Mouse (Mus musculus): ENCODE measurements around the gene Muc2. TPM values are rescaled to one million over a fixed set of nuclear protein-coding genes. Genes with fewer than 3 reads are reported as not detected.

Muc2 gene
- total RNA-seq, 1 experiment = 0.94 TPM

DNA sequence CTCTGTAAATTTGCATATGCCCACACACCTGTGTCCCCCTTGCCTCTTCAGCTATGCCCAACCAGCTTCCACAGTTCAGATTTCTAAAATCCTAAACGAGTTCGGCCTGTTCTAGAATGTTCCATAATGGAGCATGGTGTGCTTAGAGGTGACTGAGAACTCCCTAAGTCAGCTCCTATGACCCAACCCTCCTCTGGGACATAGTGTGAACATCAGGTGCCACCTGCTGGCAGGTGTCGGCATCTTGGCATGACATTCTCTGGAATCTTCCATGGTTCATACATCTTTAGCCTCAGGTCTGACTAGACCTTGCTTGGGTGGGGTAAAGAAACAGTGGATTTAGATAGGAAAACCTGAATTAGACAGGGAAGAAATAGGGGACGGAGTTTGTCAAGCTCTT is 19.1 kb upstream of the Muc2 start:
- Histone ChIP-seq H3K4me3 (ENCODE audit: insufficient read depth in 1 of 2, low read depth in 1 of 2, low read length in 2 of 2, poor library complexity in 1 of 2, severe bottlenecking in 1 of 2) (no peak overlapping the region), H3K36me3 (ENCODE audit: control insufficient read depth, insufficient read depth, low read length, poor library complexity, severe bottlenecking) (no peaks in the 10 kb centered on the region), H3K4me1 (ENCODE audit: control insufficient read depth in 2 of 2, insufficient read depth in 2 of 2, low read length in 2 of 2, poor library complexity in 1 of 2) (no peaks in the 10 kb centered on the region; a peak in 2 of 4 replicates), H3K27ac (ENCODE audit: insufficient read depth, low read depth, low read length, poor library complexity, severe bottlenecking) (no peak overlapping the region), H3K9ac (ENCODE audit: insufficient read depth, low read depth, low read length, poor library complexity, severe bottlenecking) (no peak overlapping the region), H3K9me3 (ENCODE audit: control insufficient read depth, insufficient read depth, low read depth, low read length) (no peaks in the 10 kb centered on the region)
- no peak for TF ChIP-seq HCFC1 (IDR thresholded peaks at IDR 0.05; ENCODE audit: borderline replicate concordance, insufficient read depth, low read length)
- no peak for TF ChIP-seq ZNF384 (IDR thresholded peaks at IDR 0.05; ENCODE audit: low read depth, low read length)
- TF ChIP-seq ZC3H11A (IDR thresholded peaks at IDR 0.05; ENCODE audit: borderline replicate concordance, low read depth, low read length) = peak; percentile 17; the same call in 1 of the 2 replicates
- no peak for TF ChIP-seq CHD2 (IDR thresholded peaks at IDR 0.05; ENCODE audit: low read depth, low read length)
- no peak for TF ChIP-seq MAFK (IDR thresholded peaks at IDR 0.05; ENCODE audit: insufficient read depth, low read depth, low read length)
- no peak for DNase-seq (ENCODE audit: low read depth, low spot score)
- in situ Hi-C loops (cut with MboI; ENCODE audit: low sequenced_read_pairs in 2 of 2, unreplicated experiment in 2 of 2) = no loop called here

GRCm38 (mm10) chr7:141671626-141672291 is 18.4 kb upstream of the Muc2 start:
- no peak overlapping the region for H3K4me3 ChIP-seq (ENCODE audit: insufficient read depth in 1 of 2, low read depth in 1 of 2, low read length in 2 of 2, poor library complexity in 1 of 2, severe bottlenecking in 1 of 2)
- no peak overlapping the region for H3K9ac ChIP-seq (ENCODE audit: insufficient read depth, low read depth, low read length, poor library complexity, severe bottlenecking)
- no peaks in the 10 kb centered on the region; a peak in 1 of 4 replicates for H3K4me1 ChIP-seq (ENCODE audit: control insufficient read depth in 2 of 2, insufficient read depth in 2 of 2, low read length in 2 of 2, poor library complexity in 1 of 2)
- no peak for TF ChIP-seq MAFK (IDR thresholded peaks at IDR 0.05; ENCODE audit: insufficient read depth, low read depth, low read length)
- no peaks in the 10 kb centered on the region for H3K36me3 ChIP-seq (ENCODE audit: control insufficient read depth, insufficient read depth, low read length, poor library complexity, severe bottlenecking)
- no peak overlapping the region for H3K27ac ChIP-seq (ENCODE audit: insufficient read depth, low read depth, low read length, poor library complexity, severe bottlenecking)
- in situ Hi-C loops (cut with MboI; ENCODE audit: low sequenced_read_pairs in 2 of 2, unreplicated experiment in 2 of 2) = no loop called here
- DNase-seq (ENCODE audit: low read depth, low spot score) = no peak
- no peaks in the 10 kb centered on the region for H3K9me3 ChIP-seq (ENCODE audit: control insufficient read depth, insufficient read depth, low read depth, low read length)

DNA sequence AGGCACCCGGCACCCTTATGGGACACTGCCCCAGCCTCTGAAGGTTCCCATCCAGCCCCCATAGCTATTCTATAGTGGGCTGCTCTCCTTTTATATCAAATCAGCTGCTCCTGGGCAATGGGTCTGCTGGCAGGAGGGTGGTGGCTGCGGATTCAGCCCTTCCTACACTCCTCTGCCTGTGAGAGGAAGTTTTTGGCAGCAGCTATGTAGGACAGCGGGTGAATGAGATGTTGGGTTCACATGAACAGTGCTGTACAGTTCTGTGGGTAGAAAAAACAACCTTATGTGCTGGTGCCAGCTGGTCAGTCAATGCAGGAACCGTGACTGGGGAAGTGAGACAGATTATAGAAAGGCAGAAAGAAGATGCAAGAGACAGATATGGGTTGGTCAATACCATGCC is 11.2 kb upstream of the Muc2 start:
- H3K36me3 ChIP-seq (ENCODE audit: control insufficient read depth, insufficient read depth, low read length, poor library complexity, severe bottlenecking) = no peaks in the 10 kb centered on the region
- no peak overlapping the region for H3K9ac ChIP-seq (ENCODE audit: insufficient read depth, low read depth, low read length, poor library complexity, severe bottlenecking)
- TF ChIP-seq HCFC1 (IDR thresholded peaks at IDR 0.05; ENCODE audit: borderline replicate concordance, insufficient read depth, low read length) (no peak), MAFK (IDR thresholded peaks at IDR 0.05; ENCODE audit: insufficient read depth, low read depth, low read length) (no peak), ZNF384 (IDR thresholded peaks at IDR 0.05; ENCODE audit: low read depth, low read length) (no peak), CHD2 (IDR thresholded peaks at IDR 0.05; ENCODE audit: low read depth, low read length) (no peak)
- no peaks in the 10 kb centered on the region; a peak in 1 of 4 replicates for H3K4me1 ChIP-seq (ENCODE audit: control insufficient read depth in 2 of 2, insufficient read depth in 2 of 2, low read length in 2 of 2, poor library complexity in 1 of 2)
- DNase-seq (ENCODE audit: low read depth, low spot score) = no peak
- no peak overlapping the region for H3K27ac ChIP-seq (ENCODE audit: insufficient read depth, low read depth, low read length, poor library complexity, severe bottlenecking)
- H3K9me3 ChIP-seq (ENCODE audit: control insufficient read depth, insufficient read depth, low read depth, low read length) = no peaks in the 10 kb centered on the region
- in situ Hi-C loops (cut with MboI; ENCODE audit: low sequenced_read_pairs in 2 of 2, unreplicated experiment in 2 of 2) = no loop called here
- no peak overlapping the region for H3K4me3 ChIP-seq (ENCODE audit: insufficient read depth in 1 of 2, low read depth in 1 of 2, low read length in 2 of 2, poor library complexity in 1 of 2, severe bottlenecking in 1 of 2)

DNA sequence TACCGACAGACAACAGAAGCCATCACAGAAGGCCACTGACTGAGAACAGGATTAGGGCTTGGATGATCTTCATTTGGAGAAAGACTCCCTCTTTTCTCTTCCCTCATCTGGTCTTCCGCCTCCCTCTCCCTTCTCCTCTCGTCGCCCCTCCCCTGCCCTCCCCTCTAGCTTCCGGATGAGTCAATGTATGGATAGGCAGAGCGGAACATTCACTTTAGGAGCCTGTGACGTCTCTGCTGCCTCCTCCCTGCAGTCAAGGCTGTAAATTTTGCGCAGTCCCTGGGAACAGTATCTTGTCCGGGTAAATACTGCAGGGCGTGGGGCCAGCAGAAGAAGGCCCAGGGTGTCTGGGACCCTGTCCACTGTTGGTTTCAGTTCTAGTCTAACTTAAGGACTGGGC is 2.8 kb upstream of the Muc2 start:
- in situ Hi-C loops (cut with MboI; ENCODE audit: low sequenced_read_pairs in 2 of 2, unreplicated experiment in 2 of 2) = no loop called here
- H3K27ac ChIP-seq (ENCODE audit: insufficient read depth, low read depth, low read length, poor library complexity, severe bottlenecking) = no peak overlapping the region
- H3K9me3 ChIP-seq (ENCODE audit: control insufficient read depth, insufficient read depth, low read depth, low read length) = no peaks in the 10 kb centered on the region
- no peak for DNase-seq (ENCODE audit: low read depth, low spot score)
- no peaks in the 10 kb centered on the region for H3K36me3 ChIP-seq (ENCODE audit: control insufficient read depth, insufficient read depth, low read length, poor library complexity, severe bottlenecking)
- TF ChIP-seq ZC3H11A (IDR thresholded peaks at IDR 0.05; ENCODE audit: borderline replicate concordance, low read depth, low read length) = no peak
- no peak for TF ChIP-seq HCFC1 (IDR thresholded peaks at IDR 0.05; ENCODE audit: borderline replicate concordance, insufficient read depth, low read length)
- TF ChIP-seq MAFK (IDR thresholded peaks at IDR 0.05; ENCODE audit: insufficient read depth, low read depth, low read length) = no peak
- TF ChIP-seq ZNF384 (IDR thresholded peaks at IDR 0.05; ENCODE audit: low read depth, low read length) = no peak
- no peak for TF ChIP-seq CHD2 (IDR thresholded peaks at IDR 0.05; ENCODE audit: low read depth, low read length)
- H3K9ac ChIP-seq (ENCODE audit: insufficient read depth, low read depth, low read length, poor library complexity, severe bottlenecking) = no peak overlapping the region
- H3K4me1 ChIP-seq (ENCODE audit: control insufficient read depth in 2 of 2, insufficient read depth in 2 of 2, low read length in 2 of 2, poor library complexity in 1 of 2) = peaks cover 0 to 3% of the 10 kb centered on the region in 2 experiments; a peak in 1 of 4 replicates
- H3K4me3 ChIP-seq (ENCODE audit: insufficient read depth in 1 of 2, low read depth in 1 of 2, low read length in 2 of 2, poor library complexity in 1 of 2, severe bottlenecking in 1 of 2) = no peak overlapping the region
